Comparison of ENCODE assay signal across 21 mouse cellular contexts in the genomic region with DNA sequence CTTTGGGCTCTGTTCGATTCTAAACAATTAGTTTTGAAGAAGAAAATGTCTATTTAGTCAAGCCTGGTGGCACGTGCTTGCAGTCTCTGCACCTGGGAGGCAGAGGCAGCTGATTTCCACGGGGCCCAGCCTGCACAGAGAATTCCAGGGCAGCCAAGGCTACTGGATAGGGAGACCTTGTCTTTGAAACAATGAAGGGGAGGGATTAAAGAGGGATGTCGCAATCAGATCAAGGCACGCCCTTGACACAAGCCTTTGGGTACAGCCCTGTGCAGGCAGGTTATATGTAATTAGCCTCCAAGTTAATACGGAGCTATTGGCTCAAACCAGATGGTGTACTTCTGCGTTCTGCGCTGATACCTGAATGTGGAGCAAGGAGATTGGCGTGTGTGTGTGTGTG. TPM values are rescaled to one million over a fixed set of nuclear protein-coding genes. Genes with fewer than 3 reads are reported as not detected.
DNase-seq lines count a peak whose midpoint lies in the region; ATAC-seq lines count a peak whose summit lies in the region.
"Had no signal": no experiment of that assay in that cellular context is flagged by ENCODE, and none has a peak within 500 bp of the region (broad histone marks: within the 10 kb centered on the region; RNA-seq: fewer than 3 reads in every experiment).

No protein-coding gene starts in this region.

- no peak overlapping the region for H3K4me3 ChIP-seq in heart, embryonic 13.5 days
- no peak overlapping the region for H3K4me3 ChIP-seq in heart, embryonic 12.5 days
- no peak overlapping the region for H3K4me3 ChIP-seq in embryonic facial prominence, embryonic 13.5 days
- H3K4me3 ChIP-seq: erythroblast, embryonic 14.5 days; kidney, embryonic 15.5 days had no signal

- peaks cover 46% of the 10 kb centered on the region for H3K27me3 ChIP-seq in heart, embryonic 13.5 days (replicated peaks)
- peaks cover 28% of the 10 kb centered on the region for H3K27me3 ChIP-seq in heart, embryonic 12.5 days (replicated peaks)
- peaks cover 37% of the 10 kb centered on the region for H3K27me3 ChIP-seq in embryonic facial prominence, embryonic 13.5 days

- H3K4me2 ChIP-seq in heart, embryonic 13.5 days = no peak overlapping the region
- H3K4me2 ChIP-seq in heart, embryonic 12.5 days = no peak overlapping the region
- H3K4me2 ChIP-seq in embryonic facial prominence, embryonic 13.5 days = no peak overlapping the region
- H3K4me2 ChIP-seq: kidney, embryonic 15.5 days had no signal

- H3K27ac ChIP-seq in heart, embryonic 13.5 days (replicated peaks) = no peak overlapping the region
- H3K27ac ChIP-seq in heart, embryonic 12.5 days (ENCODE audit: poor library complexity, severe bottlenecking) = no peak overlapping the region
- no peak overlapping the region for H3K27ac ChIP-seq in embryonic facial prominence, embryonic 13.5 days
- H3K27ac ChIP-seq: kidney, embryonic 15.5 days; liver, embryonic 14.5 days had no signal

- DNase-seq in ES-CJ7 (ENCODE audit: low read depth, low spot score) = peak; percentile 71
- DNase-seq in thymus, postnatal 14 days = no peak
- no peak for DNase-seq in left cerebral cortex, postnatal 36 days (ENCODE audit: low spot score in 2 of 2)
- no peak for DNase-seq in cerebellum, postnatal 25 days
- DNase-seq: gastrocnemius, postnatal 36 days; thymus, adult 18-20 months had no signal

- H3K4me1 ChIP-seq in heart, embryonic 13.5 days = peaks cover 24% of the 10 kb centered on the region
- peaks cover 32% of the 10 kb centered on the region for H3K4me1 ChIP-seq in heart, embryonic 12.5 days (replicated peaks)
- peaks cover 7% of the 10 kb centered on the region; the same call in 1 of the 2 replicates for H3K4me1 ChIP-seq in embryonic facial prominence, embryonic 13.5 days

- H3K36me3 ChIP-seq in heart, embryonic 13.5 days = no peaks in the 10 kb centered on the region
- H3K36me3 ChIP-seq in heart, embryonic 12.5 days = no peaks in the 10 kb centered on the region
- H3K36me3 ChIP-seq in embryonic facial prominence, embryonic 13.5 days = no peaks in the 10 kb centered on the region
- H3K36me3 ChIP-seq: kidney, embryonic 15.5 days had no signal

- 49% methylated on average over 9 of the region's 9 CpGs for WGBS in heart, embryonic 13.5 days
- 34% methylated on average over 9 of the region's 9 CpGs for WGBS in heart, embryonic 12.5 days
- 26% methylated on average over 9 of the region's 9 CpGs for WGBS in embryonic facial prominence, embryonic 13.5 days

- no peaks in the 10 kb centered on the region for H3K9me3 ChIP-seq in heart, embryonic 13.5 days
- H3K9me3 ChIP-seq in heart, embryonic 12.5 days (replicated peaks) = no peaks in the 10 kb centered on the region
- no peaks in the 10 kb centered on the region for H3K9me3 ChIP-seq in embryonic facial prominence, embryonic 13.5 days
- H3K9me3 ChIP-seq: kidney, embryonic 15.5 days had no signal

- ATAC-seq in heart, embryonic 13.5 days (ENCODE audit: extremely low read depth, insufficient number of reproducible peaks, low FRiP score, low TSS enrichment) = no peak
- no peak for ATAC-seq in heart, embryonic 12.5 days (ENCODE audit: insufficient number of reproducible peaks, low FRiP score)
- ATAC-seq in embryonic facial prominence, embryonic 13.5 days (ENCODE audit: insufficient number of reproducible peaks, insufficient read depth, low FRiP score, low TSS enrichment, low read depth) = 0 out of 2 replicates have a peak, but pooled peaks have one; percentile 7
- 0 out of 2 replicates have a peak, but pooled peaks have one; percentile 17 for ATAC-seq in megakaryocyte progenitor cell, adult 5-6 weeks (replicated peaks; ENCODE audit: poor library complexity)
- ATAC-seq: hindbrain, embryonic 16.5 days had no signal

- 0 out of 2 replicates have a peak overlapping the region, but pooled peaks have one; percentile 24 for H3K9ac ChIP-seq in heart, embryonic 13.5 days
- H3K9ac ChIP-seq in heart, embryonic 12.5 days = no peak overlapping the region
- no peak overlapping the region for H3K9ac ChIP-seq in embryonic facial prominence, embryonic 13.5 days
- H3K9ac ChIP-seq: kidney, embryonic 15.5 days; liver, embryonic 14.5 days had no signal

- intact Hi-C loops in left cerebral cortex, postnatal 36 days (cut with DNase I) = no loop called here

RNA-seq across cellular contexts. Expression of a gene that starts 18.9 kb away (rescaled TPM):
- 4.8 and 5.8 TPM in 2 replicates for polyA plus RNA-seq in heart, embryonic 13.5 days (2015; fragmentation: Nextera tagmentation; extraction: Ambion mirVana)
- 4.3 and 4.9 TPM in 2 replicates for polyA plus RNA-seq in heart, embryonic 12.5 days (2016; fragmentation: Nextera tagmentation; extraction: Ambion mirVana)
- not detected in 2 replicates for polyA plus RNA-seq in embryonic facial prominence, embryonic 13.5 days (2015; fragmentation: Nextera tagmentation; extraction: Ambion mirVana)
- not detected in 2 replicates for total RNA-seq in megakaryocyte progenitor cell, adult 5-6 weeks (2015)
- total RNA-seq in megakaryocyte progenitor cell, adult 5-6 weeks (2017) = not detected in 2 replicates
- not detected for total RNA-seq in left cerebral cortex, postnatal 36 days (2021)
- total RNA-seq: adrenal gland, adult 18-20 months; gastrocnemius, postnatal 36 days; layer of hippocampus, postnatal 10 days; left cerebral cortex, postnatal 14 days; midbrain, postnatal 0 days had no signal
- polyA plus RNA-seq: cortical plate, adult 2 months; erythroblast, embryonic 14.5 days; hindbrain, embryonic 16.5 days; liver, embryonic 14.5 days; neural tube, embryonic 14.5 days; spleen, adult 2 months had no signal

RNA-seq across cellular contexts. Expression of a gene that starts 30.3 kb away (rescaled TPM):
- polyA plus RNA-seq in heart, embryonic 13.5 days (2015; fragmentation: Nextera tagmentation; extraction: Ambion mirVana) = 226 and 249 TPM in 2 replicates
- polyA plus RNA-seq in heart, embryonic 12.5 days (2016; fragmentation: Nextera tagmentation; extraction: Ambion mirVana) = 226 and 239 TPM in 2 replicates
- 0.76 and 1.5 TPM in 2 replicates for polyA plus RNA-seq in embryonic facial prominence, embryonic 13.5 days (2015; fragmentation: Nextera tagmentation; extraction: Ambion mirVana)
- not detected in 2 replicates for total RNA-seq in megakaryocyte progenitor cell, adult 5-6 weeks (2015)
- not detected in 2 replicates for total RNA-seq in megakaryocyte progenitor cell, adult 5-6 weeks (2017)
- total RNA-seq in left cerebral cortex, postnatal 36 days (2021) = 1 to 10 TPM; 2.8 to 3.3 TPM
- polyA plus RNA-seq: erythroblast, embryonic 14.5 days had no signal

RNA-seq across cellular contexts. Expression of a gene that starts 54.9 kb away (rescaled TPM):
- polyA plus RNA-seq in heart, embryonic 13.5 days (2015; fragmentation: Nextera tagmentation; extraction: Ambion mirVana) = 15.5 and 16.4 TPM in 2 replicates
- 24.0 and 25.1 TPM in 2 replicates for polyA plus RNA-seq in heart, embryonic 12.5 days (2016; fragmentation: Nextera tagmentation; extraction: Ambion mirVana)
- polyA plus RNA-seq in embryonic facial prominence, embryonic 13.5 days (2015; fragmentation: Nextera tagmentation; extraction: Ambion mirVana) = 29.9 and 30.5 TPM in 2 replicates
- total RNA-seq in megakaryocyte progenitor cell, adult 5-6 weeks (2015) = 87.1 and 89.0 TPM in 2 replicates
- total RNA-seq in megakaryocyte progenitor cell, adult 5-6 weeks (2017) = 93.1 and 123 TPM in 2 replicates
- 10 to 100 TPM; 41.7 to 44.5 TPM for total RNA-seq in left cerebral cortex, postnatal 36 days (2021)

Comparison
In these comparisons a context has a peak if more than half of its experiments do, and no peak if none do; other contexts are left out.
1. ATAC-seq: peak in embryonic facial prominence, embryonic 13.5 days (single experiment) and megakaryocyte progenitor cell, adult 5-6 weeks (single experiment); none in heart, embryonic 13.5 days (single experiment) and heart, embryonic 12.5 days (single experiment).
2. RNA of a gene that starts 30.3 kb away (polyA plus RNA-seq): 226 to 249 TPM in heart, embryonic 13.5 days and 226 to 239 TPM in heart, embryonic 12.5 days; 0.76 to 1.5 TPM in embryonic facial prominence, embryonic 13.5 days; every median in the first group is over 10 times any median in the second.